Mouse (Mus musculus) frontal cortex, postnatal 10 days (tissue): ENCODE measurements around the gene Daam2.
A peak's percentile ranks its signal among the peaks of the same experiment; 100 is the strongest.

Source experiments
- DNase-seq, 2 experiments: peaks; one replicate each; pipeline ENCODE4 v3.0.0; 2022; ENCODE audit warnings: low spot score in 2 of 2, mixed read lengths in 1 of 2

The Daam2 gene

GRCm38 (mm10) chr17:49531661-49532060, 32.5 kb downstream of the Daam2 start:
- no peak for DNase-seq

- no peak for DNase-seq
These were observed 33.9 kb downstream of the Daam2 start for GRCm38 (mm10) chr17:49530215-49530614.

GRCm38 (mm10) chr17:49528503-49529205, 35.5 kb downstream of the Daam2 start:
- no peak for DNase-seq

- no peak for DNase-seq
These were observed 36.1 kb downstream of the Daam2 start for GRCm38 (mm10) chr17:49528033-49528432.

- DNase-seq, result no peak
These were observed 37.6 kb downstream of the Daam2 start for GRCm38 (mm10) chr17:49526566-49526965.

- no peak for DNase-seq
These were observed 38.2 kb downstream of the Daam2 start for GRCm38 (mm10) chr17:49525911-49526310.

- no peak for DNase-seq
These were observed 39.6 kb downstream of the Daam2 start for GRCm38 (mm10) chr17:49524584-49524983.

- DNase-seq, result no peak
These were observed 41.7 kb downstream of the Daam2 start for GRCm38 (mm10) chr17:49522435-49522834.

- no peak for DNase-seq
These were observed 42.1 kb downstream of the Daam2 start for GRCm38 (mm10) chr17:49522002-49522401.

- peak in 1 of 2 experiments; percentile 41 for DNase-seq
These were observed 43.5 kb downstream of the Daam2 start for GRCm38 (mm10) chr17:49520674-49521073.

- no peak for DNase-seq
These were observed 44.4 kb downstream of the Daam2 start for GRCm38 (mm10) chr17:49519576-49520247.

- DNase-seq, result no peak
These were observed 47.1 kb downstream of the Daam2 start for GRCm38 (mm10) chr17:49517091-49517490.

- no peak for DNase-seq
These were observed 48.5 kb downstream of the Daam2 start for GRCm38 (mm10) chr17:49515678-49516077.

GRCm38 (mm10) chr17:49515141-49515540, 49.0 kb downstream of the Daam2 start:
- no peak for DNase-seq

- no peak for DNase-seq
These were observed 51.5 kb downstream of the Daam2 start for GRCm38 (mm10) chr17:49512671-49513085.

- DNase-seq, result no peak
These were observed 54.7 kb downstream of the Daam2 start for GRCm38 (mm10) chr17:49509431-49509830.

- no peak for DNase-seq
These were observed 60.8 kb downstream of the Daam2 start for GRCm38 (mm10) chr17:49503246-49503900.

GRCm38 (mm10) chr17:49500234-49500633, 63.9 kb downstream of the Daam2 start:
- DNase-seq, result no peak

- DNase-seq, result no peak
These were observed 64.5 kb downstream of the Daam2 start for GRCm38 (mm10) chr17:49499635-49500034.

GRCm38 (mm10) chr17:49498169-49498568, 66.0 kb downstream of the Daam2 start:
- DNase-seq, result no peak

GRCm38 (mm10) chr17:49493276-49493675, 70.9 kb downstream of the Daam2 start:
- DNase-seq, result no peak

- no peak for DNase-seq
These were observed 75.0 kb downstream of the Daam2 start for GRCm38 (mm10) chr17:49489098-49489497.

- DNase-seq, result no peak
These were observed 79.7 kb downstream of the Daam2 start for GRCm38 (mm10) chr17:49484435-49484834.
